Mouse (Mus musculus) cerebellum, adult 11 months (tissue): Measurements from ENCODE around the gene Slc48a1.

Experiments used
- DNase-seq: peaks from one replicate; pipeline ENCODE4 v3.0.0; 2022

The Slc48a1 gene

GRCm38 (mm10) chr15:97754476-97754875 is 23.8 kb upstream of the Slc48a1 start:
- no peak for DNase-seq

- no peak for DNase-seq
Observed at GRCm38 (mm10) chr15:97755361-97755760, 23.0 kb upstream of the Slc48a1 start.

- peak; percentile 61 for DNase-seq
Observed at GRCm38 (mm10) chr15:97760006-97760405, 18.3 kb upstream of the Slc48a1 start.

- no peak for DNase-seq
Observed at GRCm38 (mm10) chr15:97760952-97761351, 17.4 kb upstream of the Slc48a1 start.

GRCm38 (mm10) chr15:97761438-97761837 is 16.9 kb upstream of the Slc48a1 start:
- DNase-seq, result no peak

GRCm38 (mm10) chr15:97762733-97763132 is 15.6 kb upstream of the Slc48a1 start:
- no peak for DNase-seq

- no peak for DNase-seq
Observed at GRCm38 (mm10) chr15:97763256-97764049, 14.9 kb upstream of the Slc48a1 start.

- DNase-seq, result no peak
Observed at GRCm38 (mm10) chr15:97764532-97764931, 13.8 kb upstream of the Slc48a1 start.

GRCm38 (mm10) chr15:97765090-97765794 is 13.1 kb upstream of the Slc48a1 start:
- no peak for DNase-seq

GRCm38 (mm10) chr15:97766194-97766593 is 12.1 kb upstream of the Slc48a1 start:
- no peak for DNase-seq

GRCm38 (mm10) chr15:97766594-97767279 is 11.6 kb upstream of the Slc48a1 start:
- no peak for DNase-seq

GRCm38 (mm10) chr15:97767280-97768186 is 10.8 kb upstream of the Slc48a1 start, which contains the start of gene Rapgef3:
TSS of gene Rapgef3 (minus strand) at chr15:97767972.
- DNase-seq, result peak; percentile 41

- no peak for DNase-seq
Observed at GRCm38 (mm10) chr15:97768192-97768591, 10.1 kb upstream of the Slc48a1 start.

GRCm38 (mm10) chr15:97770280-97770679 is 8.0 kb upstream of the Slc48a1 start:
- DNase-seq, result no peak

- DNase-seq, result no peak
Observed at GRCm38 (mm10) chr15:97773108-97773507, 5.2 kb upstream of the Slc48a1 start.

- no peak for DNase-seq
Observed at GRCm38 (mm10) chr15:97773961-97774370, 4.4 kb upstream of the Slc48a1 start.

- DNase-seq, result no peak
Observed at GRCm38 (mm10) chr15:97776514-97776913, 1.8 kb upstream of the Slc48a1 start.

GRCm38 (mm10) chr15:97776919-97777318 is 1.4 kb upstream of the Slc48a1 start:
- no peak for DNase-seq

- DNase-seq, result no peak
Observed at GRCm38 (mm10) chr15:97779576-97779975, 1.3 kb downstream of the Slc48a1 start.

- no peak for DNase-seq
Observed at GRCm38 (mm10) chr15:97780611-97781031, 2.3 kb downstream of the Slc48a1 start.

- no peak for DNase-seq
Observed at GRCm38 (mm10) chr15:97781961-97782748, 3.8 kb downstream of the Slc48a1 start.

GRCm38 (mm10) chr15:97782749-97783105 is 4.4 kb downstream of the Slc48a1 start:
- DNase-seq, result no peak
